8 mouse cellular contexts compared by ENCODE assay signal in the genomic region with DNA sequence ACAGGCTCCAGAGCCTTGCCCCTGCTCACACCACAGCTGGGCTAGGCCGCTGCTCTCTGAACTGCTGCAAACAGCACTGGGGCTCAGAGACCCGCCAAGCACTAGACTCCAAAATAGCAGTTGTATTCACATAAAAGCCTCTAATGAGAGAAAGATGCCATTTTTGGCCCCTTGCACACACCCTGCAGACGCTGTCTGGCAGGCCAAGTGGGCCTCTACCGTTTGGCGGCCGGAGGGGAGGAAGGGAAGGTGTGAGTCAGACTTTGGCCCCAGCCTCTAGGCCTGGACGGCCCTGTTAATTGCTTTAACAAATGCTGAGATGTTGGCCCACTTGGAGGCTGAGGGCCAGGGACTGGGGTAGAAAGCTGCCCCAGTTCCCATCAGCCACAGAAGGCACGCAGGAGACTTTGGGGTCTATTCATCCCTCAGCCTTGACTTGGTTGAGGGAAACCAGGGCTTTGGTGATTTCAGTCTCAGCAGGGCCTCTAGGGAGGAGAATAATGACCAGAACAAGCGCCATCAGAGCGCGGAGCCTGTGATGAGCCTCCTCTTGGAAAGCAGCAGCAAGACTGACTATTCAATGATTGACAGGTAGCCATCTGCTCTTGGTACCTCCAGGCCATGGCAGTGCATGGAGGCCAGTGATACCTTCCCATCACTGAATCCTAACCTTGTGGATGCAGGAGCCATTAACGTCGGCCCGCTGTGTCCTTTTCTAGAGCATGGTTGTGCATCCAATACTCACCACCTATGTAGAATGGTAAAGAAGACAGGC. TPM values are rescaled to one million over a fixed set of nuclear protein-coding genes. Genes with fewer than 3 reads are reported as not detected.
DNase-seq lines count a peak whose midpoint lies in the region; ATAC-seq lines count a peak whose summit lies in the region.

No protein-coding gene starts in this region.

- no peak overlapping the region for H3K9ac ChIP-seq in midbrain, embryonic 11.5 days (ENCODE audit: low read length)
- H3K9ac ChIP-seq in midbrain, embryonic 16.5 days (ENCODE audit: low read depth, low read length): no peak overlapping the region

- H3K36me3 ChIP-seq in midbrain, embryonic 11.5 days (ENCODE audit: control insufficient read depth, insufficient read depth, low read length): no peaks in the 10 kb centered on the region
- no peaks in the 10 kb centered on the region for H3K36me3 ChIP-seq in midbrain, embryonic 16.5 days (ENCODE audit: control insufficient read depth, insufficient read depth, low read length)

- H3K4me3 ChIP-seq in midbrain, embryonic 11.5 days (ENCODE audit: low read depth, low read length): no peak overlapping the region
- no peak overlapping the region for H3K4me3 ChIP-seq in midbrain, embryonic 16.5 days (ENCODE audit: low read depth, low read length)

- H3K9me3 ChIP-seq in midbrain, embryonic 11.5 days (ENCODE audit: control insufficient read depth, low read length): no peaks in the 10 kb centered on the region
- H3K9me3 ChIP-seq in midbrain, embryonic 16.5 days (replicated peaks; ENCODE audit: control insufficient read depth, low read length, poor library complexity, severe bottlenecking): no peaks in the 10 kb centered on the region

- H3K27ac ChIP-seq in midbrain, embryonic 11.5 days (ENCODE audit: low read depth, low read length): no peak overlapping the region
- no peak overlapping the region for H3K27ac ChIP-seq in midbrain, embryonic 16.5 days (ENCODE audit: low read length)

- H3K27me3 ChIP-seq in midbrain, embryonic 11.5 days (ENCODE audit: control insufficient read depth, insufficient read depth, low read length): no peaks in the 10 kb centered on the region
- no peaks in the 10 kb centered on the region for H3K27me3 ChIP-seq in midbrain, embryonic 16.5 days (ENCODE audit: control insufficient read depth, insufficient read depth, low read depth, low read length)

- no peaks in the 10 kb centered on the region for H3K4me1 ChIP-seq in midbrain, embryonic 11.5 days (ENCODE audit: control insufficient read depth, insufficient read depth, low read length)
- no peaks in the 10 kb centered on the region for H3K4me1 ChIP-seq in midbrain, embryonic 16.5 days (ENCODE audit: control insufficient read depth, insufficient read depth, low read length)

- ATAC-seq in midbrain, embryonic 11.5 days (ENCODE audit: low FRiP score): no peak
- ATAC-seq in midbrain, embryonic 16.5 days: no peak
- ATAC-seq in CD4-positive, CD25-positive, alpha-beta regulatory T cell, adult 4 months: no peak

- WGBS in midbrain, embryonic 11.5 days: 84% methylated on average over 14 of the region's 14 CpGs
- 90% methylated on average over 14 of the region's 14 CpGs for WGBS in midbrain, embryonic 16.5 days

- H3K4me2 ChIP-seq in midbrain, embryonic 11.5 days: no peak overlapping the region
- no peak overlapping the region for H3K4me2 ChIP-seq in midbrain, embryonic 16.5 days (ENCODE audit: low read length)

- peak; percentile 59 for DNase-seq in adrenal gland, postnatal 10 days
- no peak for DNase-seq in adrenal gland, postnatal 4 days (ENCODE audit: low spot score in 2 of 2)
- DNase-seq in midbrain, embryonic 11.5 days (ENCODE audit: low spot score, missing footprints): peak; percentile 67
- peak; percentile 78 for DNase-seq in gastrocnemius, postnatal 25 days
- DNase-seq in lung, postnatal 4 days: peak; percentile 47 to 75
- DNase-seq in embryo, embryonic 10 days (ENCODE audit: low spot score): no peak

RNA-seq across cellular contexts. Expression of a gene that starts 14.0 kb away (rescaled TPM):
- total RNA-seq in adrenal gland, postnatal 10 days (2021): 10 to 100 TPM; 11.4 to 13.6 TPM
- total RNA-seq in adrenal gland, postnatal 4 days (2021): 1 to 10 TPM; 6.9 to 7.1 TPM
- polyA plus RNA-seq in midbrain, embryonic 11.5 days (2014; fragmentation: Nextera tagmentation; extraction: Ambion mirVana): 0.05 TPM in 1 of 2 replicates, not detected in the other
- polyA plus RNA-seq in midbrain, embryonic 16.5 days (2015; fragmentation: Nextera tagmentation; extraction: Ambion mirVana): 0.11 TPM in 1 of 2 replicates, not detected in the other
- total RNA-seq in gastrocnemius, postnatal 25 days (2021): 1 to 10 TPM; 1.3 to 1.6 TPM
- polyA plus RNA-seq in CD4-positive, CD25-positive, alpha-beta regulatory T cell, adult 4 months (2017; shearing (Covaris generic)): not detected

Comparison
In these comparisons a context has a peak if more than half of its experiments do, and no peak if none do; other contexts are left out.
1. DNase-seq: peak in adrenal gland, postnatal 10 days (single experiment), midbrain, embryonic 11.5 days (single experiment), gastrocnemius, postnatal 25 days (single experiment) and lung, postnatal 4 days (2 of 2); none in adrenal gland, postnatal 4 days (0 of 2) and embryo, embryonic 10 days (single experiment).